Mouse (Mus musculus): ENCODE data around the gene Gm813. TPM values are rescaled to one million over a fixed set of nuclear protein-coding genes. Genes with fewer than 3 reads are reported as not detected.
"Not testable (repeated sequence)": the region's sequence is repeated elsewhere in the genome, so short reads cannot be mapped to it uniquely, and the experiment has no call there.

The Gm813 gene
- polyA plus RNA-seq (2012; fragmentation: generic; extraction: Trizol): not detected

DNA sequence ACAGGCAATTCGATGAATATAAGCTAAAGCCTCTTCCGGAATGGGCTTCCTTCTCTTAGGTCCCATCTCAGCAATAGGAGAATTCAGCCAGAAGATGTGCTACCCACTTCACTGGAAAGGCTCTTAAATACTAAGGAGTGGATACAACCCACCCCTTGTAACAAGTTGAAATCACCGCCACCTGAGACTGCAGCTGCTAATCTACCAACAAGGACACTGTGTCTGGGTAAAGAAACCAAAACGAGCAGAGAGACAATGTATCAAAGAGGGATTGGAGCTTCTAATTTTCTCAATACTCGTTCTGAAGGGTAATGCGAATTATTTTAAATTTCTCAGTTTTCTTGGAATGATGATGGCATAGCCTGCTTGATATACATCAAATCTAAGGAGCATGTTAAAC lies at the start of gene Gm813:
Gene Gm813, minus strand, starts transcription at position 101 of the 400 bp plus-strand sequence.
- Histone ChIP-seq H3K27me3 (ENCODE audit: control insufficient read depth, insufficient read depth, insufficient read length) (no peaks in the 10 kb centered on the region), H3K4me3 (no peak within 1 kb of the TSS)
- TF ChIP-seq CEBPB (IDR thresholded peaks at IDR 0.05; ENCODE audit: insufficient read depth, poor library complexity, severe bottlenecking) (no peak), POLR2A (IDR thresholded peaks at IDR 0.05; ENCODE audit: insufficient read length, low read depth) (no peak), MAX (IDR thresholded peaks at IDR 0.05; ENCODE audit: low read depth) (no peak), SRF (IDR thresholded peaks at IDR 0.05; ENCODE audit: control insufficient read depth, insufficient read length, low read depth) (no peak), REST (IDR thresholded peaks at IDR 0.05; ENCODE audit: insufficient read depth, insufficient read length) (no peak), TCF12 (IDR thresholded peaks at IDR 0.05; ENCODE audit: insufficient read depth, poor library complexity, severe bottlenecking) (no peak), USF1 (IDR thresholded peaks at IDR 0.05; ENCODE audit: low read depth) (no peak), MYOD1 (IDR thresholded peaks at IDR 0.05; ENCODE audit: control insufficient read depth in 1 of 3, insufficient read length in 2 of 3, low read depth in 2 of 3) (no peak), POLR2AphosphoS2 (IDR thresholded peaks at IDR 0.05; ENCODE audit: insufficient read length, low read depth) (no peak), E2F4 (IDR thresholded peaks at IDR 0.05; ENCODE audit: insufficient read depth) (no peak), TCF3 (IDR thresholded peaks at IDR 0.05; ENCODE audit: insufficient read length, low read depth) (no peak), MYOG (IDR thresholded peaks at IDR 0.05; ENCODE audit: control insufficient read depth in 1 of 3, insufficient read depth in 1 of 3, insufficient read length in 2 of 3, low read depth in 2 of 3) (no peak)

GRCm38 (mm10) chr16:58665137-58665536 lies 48.4 kb upstream of the Gm813 start:
- H3K36me3 ChIP-seq (ENCODE audit: control insufficient read depth, insufficient read depth); H3K4me2 ChIP-seq (ENCODE audit: low read depth); H3K79me2 ChIP-seq (ENCODE audit: control insufficient read depth, insufficient read depth); H3ac ChIP-seq (ENCODE audit: control insufficient read depth, insufficient read length); H3K4me3 ChIP-seq; H3K27me3 ChIP-seq (ENCODE audit: control insufficient read depth, insufficient read depth, insufficient read length): not testable (repeated sequence)

More for the DNA sequence above, at the start of gene Gm813:
- Histone ChIP-seq H3K79me2 (ENCODE audit: control insufficient read depth, insufficient read depth) (no peaks in the 10 kb centered on the region), H3K4me2 (ENCODE audit: low read depth) (no peak within 1 kb of the TSS), H3ac (ENCODE audit: control insufficient read depth, insufficient read length) (no peak within 1 kb of the TSS), H3K36me3 (ENCODE audit: control insufficient read depth, insufficient read depth) (no peaks in the 10 kb centered on the region)

- Histone ChIP-seq H3ac (ENCODE audit: control insufficient read depth, insufficient read length) (no peak overlapping the region), H3K36me3 (ENCODE audit: control insufficient read depth, insufficient read depth) (no peaks in the 10 kb centered on the region), H3K79me2 (ENCODE audit: control insufficient read depth, insufficient read depth) (no peaks in the 10 kb centered on the region), H3K4me3 (no peak overlapping the region), H3K27me3 (ENCODE audit: control insufficient read depth, insufficient read depth, insufficient read length) (peaks cover 9% of the 10 kb centered on the region), H3K4me2 (ENCODE audit: low read depth) (no peak overlapping the region)
- TF ChIP-seq TCF3 (IDR thresholded peaks at IDR 0.05; ENCODE audit: insufficient read length, low read depth) (no peak), REST (IDR thresholded peaks at IDR 0.05; ENCODE audit: insufficient read depth, insufficient read length) (no peak), E2F4 (IDR thresholded peaks at IDR 0.05; ENCODE audit: insufficient read depth) (no peak), MYOD1 (IDR thresholded peaks at IDR 0.05; ENCODE audit: control insufficient read depth in 1 of 3, insufficient read length in 2 of 3, low read depth in 2 of 3) (no peak), SRF (IDR thresholded peaks at IDR 0.05; ENCODE audit: control insufficient read depth, insufficient read length, low read depth) (no peak), POLR2AphosphoS2 (IDR thresholded peaks at IDR 0.05; ENCODE audit: insufficient read length, low read depth) (no peak), POLR2A (IDR thresholded peaks at IDR 0.05; ENCODE audit: insufficient read length, low read depth) (no peak), MYOG (IDR thresholded peaks at IDR 0.05; ENCODE audit: control insufficient read depth in 1 of 3, insufficient read depth in 1 of 3, insufficient read length in 2 of 3, low read depth in 2 of 3) (no peak), USF1 (IDR thresholded peaks at IDR 0.05; ENCODE audit: low read depth) (no peak), MAX (IDR thresholded peaks at IDR 0.05; ENCODE audit: low read depth) (no peak), CEBPB (IDR thresholded peaks at IDR 0.05; ENCODE audit: insufficient read depth, poor library complexity, severe bottlenecking) (no peak), TCF12 (IDR thresholded peaks at IDR 0.05; ENCODE audit: insufficient read depth, poor library complexity, severe bottlenecking) (no peak)
Measured at GRCm38 (mm10) chr16:58663816-58664215, 47.0 kb upstream of the Gm813 start.

DNA sequence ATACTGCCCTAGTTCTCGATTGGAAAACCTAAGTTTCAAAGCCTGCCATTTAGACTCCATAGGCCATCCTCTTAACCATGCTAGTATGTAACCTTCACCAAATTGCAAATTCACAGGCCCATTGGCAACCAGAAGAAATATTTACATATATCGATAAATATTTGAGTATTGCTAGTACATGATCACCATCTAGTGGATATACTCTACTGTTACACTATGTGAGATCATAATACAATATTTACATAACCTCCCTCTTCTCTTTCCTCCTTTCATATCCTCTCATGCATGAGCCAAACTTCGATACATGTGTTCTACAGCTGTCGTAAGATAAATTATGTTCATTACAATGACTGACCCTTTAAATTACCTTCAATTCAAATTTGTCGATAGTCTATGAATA lies 46.2 kb upstream of the Gm813 start:
- H3K79me2 ChIP-seq (ENCODE audit: control insufficient read depth, insufficient read depth): no peaks in the 10 kb centered on the region
- no peak overlapping the region for H3ac ChIP-seq (ENCODE audit: control insufficient read depth, insufficient read length)
- H3K27me3 ChIP-seq (ENCODE audit: control insufficient read depth, insufficient read depth, insufficient read length): peaks cover 17% of the 10 kb centered on the region
- H3K36me3 ChIP-seq (ENCODE audit: control insufficient read depth, insufficient read depth): no peaks in the 10 kb centered on the region
- no peak overlapping the region for H3K4me3 ChIP-seq
- TF ChIP-seq MAX (IDR thresholded peaks at IDR 0.05; ENCODE audit: low read depth) (no peak), TCF12 (IDR thresholded peaks at IDR 0.05; ENCODE audit: insufficient read depth, poor library complexity, severe bottlenecking) (no peak), SRF (IDR thresholded peaks at IDR 0.05; ENCODE audit: control insufficient read depth, insufficient read length, low read depth) (no peak), MYOD1 (IDR thresholded peaks at IDR 0.05; ENCODE audit: control insufficient read depth in 1 of 3, insufficient read length in 2 of 3, low read depth in 2 of 3) (no peak), REST (IDR thresholded peaks at IDR 0.05; ENCODE audit: insufficient read depth, insufficient read length) (no peak), POLR2A (IDR thresholded peaks at IDR 0.05; ENCODE audit: insufficient read length, low read depth) (no peak), MYOG (IDR thresholded peaks at IDR 0.05; ENCODE audit: control insufficient read depth in 1 of 3, insufficient read depth in 1 of 3, insufficient read length in 2 of 3, low read depth in 2 of 3) (no peak), CEBPB (IDR thresholded peaks at IDR 0.05; ENCODE audit: insufficient read depth, poor library complexity, severe bottlenecking) (no peak), USF1 (IDR thresholded peaks at IDR 0.05; ENCODE audit: low read depth) (no peak), POLR2AphosphoS2 (IDR thresholded peaks at IDR 0.05; ENCODE audit: insufficient read length, low read depth) (no peak)
- no peak overlapping the region for H3K4me2 ChIP-seq (ENCODE audit: low read depth)

DNA sequence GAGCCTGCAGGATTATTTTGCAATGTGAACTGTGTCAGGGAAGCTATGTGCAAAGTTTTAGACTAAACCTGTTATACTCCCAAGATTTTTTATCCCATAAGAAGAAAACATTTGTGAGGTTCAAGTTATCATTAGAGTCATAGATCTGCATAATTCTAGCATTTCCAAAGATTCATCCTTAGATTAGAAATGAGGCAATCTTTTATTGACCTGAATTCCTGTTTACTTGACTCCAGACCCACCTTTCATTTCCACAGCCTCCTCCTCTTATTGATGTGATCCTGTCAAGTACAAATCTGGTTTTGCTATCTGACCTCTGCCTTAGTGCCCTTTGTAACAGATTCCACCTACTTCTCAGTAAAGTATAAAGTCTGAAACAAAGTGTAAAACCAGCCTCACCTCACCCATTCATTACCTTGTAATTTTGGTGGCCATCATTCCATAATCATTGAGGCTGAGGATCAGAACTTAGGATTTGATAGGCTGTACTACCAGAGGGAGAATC lies 45.6 kb upstream of the Gm813 start:
- Histone ChIP-seq H3K4me2 (ENCODE audit: low read depth) (no peak overlapping the region), H3K27me3 (ENCODE audit: control insufficient read depth, insufficient read depth, insufficient read length) (peaks cover 22% of the 10 kb centered on the region), H3K79me2 (ENCODE audit: control insufficient read depth, insufficient read depth) (no peaks in the 10 kb centered on the region), H3ac (ENCODE audit: control insufficient read depth, insufficient read length) (no peak overlapping the region), H3K4me3 (no peak overlapping the region), H3K36me3 (ENCODE audit: control insufficient read depth, insufficient read depth) (no peaks in the 10 kb centered on the region)
- no peak for TF ChIP-seq MAX (IDR thresholded peaks at IDR 0.05; ENCODE audit: low read depth)
- TF ChIP-seq E2F4 (IDR thresholded peaks at IDR 0.05; ENCODE audit: insufficient read depth): no peak
- TF ChIP-seq POLR2A (IDR thresholded peaks at IDR 0.05; ENCODE audit: insufficient read length, low read depth): no peak
- no peak for TF ChIP-seq REST (IDR thresholded peaks at IDR 0.05; ENCODE audit: insufficient read depth, insufficient read length)
- TF ChIP-seq USF1 (IDR thresholded peaks at IDR 0.05; ENCODE audit: low read depth): no peak
- no peak for TF ChIP-seq SRF (IDR thresholded peaks at IDR 0.05; ENCODE audit: control insufficient read depth, insufficient read length, low read depth)
- TF ChIP-seq TCF3 (IDR thresholded peaks at IDR 0.05; ENCODE audit: insufficient read length, low read depth): no peak
- TF ChIP-seq MYOD1 (IDR thresholded peaks at IDR 0.05; ENCODE audit: control insufficient read depth in 1 of 3, insufficient read length in 2 of 3, low read depth in 2 of 3): no peak
- TF ChIP-seq CEBPB (IDR thresholded peaks at IDR 0.05; ENCODE audit: insufficient read depth, poor library complexity, severe bottlenecking): no peak
- TF ChIP-seq MYOG (IDR thresholded peaks at IDR 0.05; ENCODE audit: control insufficient read depth in 1 of 3, insufficient read depth in 1 of 3, insufficient read length in 2 of 3, low read depth in 2 of 3): no peak
- no peak for TF ChIP-seq POLR2AphosphoS2 (IDR thresholded peaks at IDR 0.05; ENCODE audit: insufficient read length, low read depth)
- no peak for TF ChIP-seq TCF12 (IDR thresholded peaks at IDR 0.05; ENCODE audit: insufficient read depth, poor library complexity, severe bottlenecking)
